Mouse (Mus musculus): ENCODE results near the gene Cap1. TPM values are rescaled to one million over a fixed set of nuclear protein-coding genes. Genes with fewer than 3 reads are reported as not detected.

Gene Cap1
- polyA plus RNA-seq, 1 experiment from 2014 or later, result 86.4 TPM

DNA sequence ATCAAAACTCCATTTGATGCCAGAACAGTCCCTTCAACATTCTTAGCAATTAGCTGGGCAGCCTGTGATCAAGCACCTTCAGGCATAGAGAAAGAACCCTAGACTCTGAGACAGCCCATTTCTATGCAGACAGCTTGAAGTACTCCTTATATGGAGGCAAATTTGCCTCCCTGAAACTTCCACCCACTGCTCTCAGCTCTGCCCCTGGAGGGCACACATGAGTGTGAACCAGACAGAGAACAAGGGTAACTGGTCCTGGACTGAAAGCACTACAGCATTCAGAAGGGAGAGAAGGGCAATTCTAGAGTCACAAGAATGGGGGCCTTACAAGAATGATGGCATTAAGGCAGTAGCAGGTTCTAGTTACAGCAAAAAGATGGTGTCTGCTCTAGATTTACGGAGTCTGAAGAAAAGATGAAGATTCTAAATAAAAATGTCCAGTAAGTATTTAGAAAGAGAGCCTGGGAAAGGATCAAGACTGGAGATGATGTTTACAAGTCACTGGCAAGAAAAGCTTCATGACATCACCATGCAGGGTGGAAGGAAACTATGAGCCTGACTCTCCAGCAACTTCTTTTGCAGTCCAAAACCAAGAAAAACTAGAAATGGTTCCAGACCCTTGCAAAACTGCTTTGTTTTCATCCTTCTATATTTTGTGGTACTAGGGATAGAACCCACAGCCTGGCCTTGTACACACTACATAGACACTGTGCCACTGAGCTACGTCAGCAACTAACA is 7.4 kb downstream of the Cap1 start:
- 0 out of 2 replicates have a peak, but pooled peaks have one; percentile 7 for ATAC-seq
- WGBS, result 87% methylated on average over 2 of the region's 2 CpGs

DNA sequence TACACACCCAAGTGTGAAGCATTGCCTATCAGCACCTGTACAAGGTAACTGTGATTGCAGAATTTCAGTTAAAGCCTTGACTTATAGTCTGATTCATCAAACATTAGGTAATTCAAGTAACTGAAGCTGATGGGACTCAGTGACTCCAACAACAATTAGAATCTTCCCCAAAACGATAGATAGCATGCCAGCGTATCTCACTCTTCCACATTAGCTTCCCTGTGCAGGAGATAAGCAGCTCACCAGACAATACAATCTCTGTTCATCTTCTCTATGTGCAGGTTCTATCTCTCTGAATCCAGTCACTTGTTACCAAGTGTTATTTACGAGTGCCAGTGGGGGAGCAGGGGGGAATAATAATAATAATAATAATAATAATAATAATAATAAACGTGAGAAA is 12.3 kb downstream of the Cap1 start:
- Histone ChIP-seq H3K27ac (ENCODE audit: low read length) (no peak overlapping the region), H3K36me3 (ENCODE audit: control insufficient read depth, insufficient read depth, low read length) (0 out of 2 replicates have a peak, but pooled peaks cover 8% of the 10 kb centered on the region), H3K27me3 (replicated peaks; ENCODE audit: control insufficient read depth, insufficient read depth, low read length) (no peaks in the 10 kb centered on the region), H3K9me3 (ENCODE audit: control insufficient read depth, low read length) (no peaks in the 10 kb centered on the region), H3K4me3 (ENCODE audit: low read length) (no peak overlapping the region), H3K4me2 (ENCODE audit: low read depth, low read length) (no peak overlapping the region), H3K4me1 (ENCODE audit: control insufficient read depth, insufficient read depth, low read length) (no peaks in the 10 kb centered on the region), H3K9ac (ENCODE audit: low read depth, low read length) (no peak overlapping the region)
- ATAC-seq, result no peak
- 80% methylated on average over 4 of the region's 4 CpGs for WGBS

More for the DNA sequence above, 7.4 kb downstream of the Cap1 start:
- H3K27ac ChIP-seq (ENCODE audit: low read length), result no peak overlapping the region
- peaks cover 8% of the 10 kb centered on the region; the same call in 1 of the 2 replicates for H3K4me1 ChIP-seq (ENCODE audit: control insufficient read depth, insufficient read depth, low read length)
- H3K9ac ChIP-seq (ENCODE audit: low read depth, low read length), result no peak overlapping the region
- no peaks in the 10 kb centered on the region for H3K36me3 ChIP-seq (ENCODE audit: control insufficient read depth, insufficient read depth, low read length)
- no peaks in the 10 kb centered on the region for H3K27me3 ChIP-seq (replicated peaks; ENCODE audit: control insufficient read depth, insufficient read depth, low read length)
- no peak overlapping the region for H3K4me3 ChIP-seq (ENCODE audit: low read length)
- no peaks in the 10 kb centered on the region for H3K9me3 ChIP-seq (ENCODE audit: control insufficient read depth, low read length)
- H3K4me2 ChIP-seq (ENCODE audit: low read depth, low read length), result no peak overlapping the region

DNA sequence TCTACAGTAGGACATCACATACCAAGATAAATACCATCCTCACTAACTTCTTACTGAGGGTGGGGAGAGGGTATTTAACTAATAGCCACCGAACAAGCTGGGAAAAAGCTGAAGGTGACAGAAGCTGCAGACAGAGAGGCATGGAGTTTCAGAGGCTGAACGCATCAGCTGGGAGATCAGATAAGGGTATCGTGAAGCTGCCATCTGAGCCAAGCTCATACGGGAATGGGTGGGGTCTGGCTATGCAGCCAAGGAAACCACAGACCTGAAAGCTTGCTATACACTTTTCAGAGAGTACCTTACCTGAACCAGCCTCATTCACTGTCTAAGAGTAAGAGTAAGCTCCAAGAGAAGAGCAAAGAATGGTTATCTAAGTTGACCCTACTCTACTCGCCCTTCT is 12.9 kb downstream of the Cap1 start:
- WGBS, result 62% methylated on average over 5 of the region's 5 CpGs
- no peak for ATAC-seq
- H3K36me3 ChIP-seq (ENCODE audit: control insufficient read depth, insufficient read depth, low read length), result 0 out of 2 replicates have a peak, but pooled peaks cover 8% of the 10 kb centered on the region
- H3K27me3 ChIP-seq (replicated peaks; ENCODE audit: control insufficient read depth, insufficient read depth, low read length), result no peaks in the 10 kb centered on the region
- no peaks in the 10 kb centered on the region for H3K4me1 ChIP-seq (ENCODE audit: control insufficient read depth, insufficient read depth, low read length)
- H3K27ac ChIP-seq (ENCODE audit: low read length), result no peak overlapping the region
- H3K9ac ChIP-seq (ENCODE audit: low read depth, low read length), result no peak overlapping the region
- H3K9me3 ChIP-seq (ENCODE audit: control insufficient read depth, low read length), result no peaks in the 10 kb centered on the region
- H3K4me2 ChIP-seq (ENCODE audit: low read depth, low read length), result no peak overlapping the region
- no peak overlapping the region for H3K4me3 ChIP-seq (ENCODE audit: low read length)

DNA sequence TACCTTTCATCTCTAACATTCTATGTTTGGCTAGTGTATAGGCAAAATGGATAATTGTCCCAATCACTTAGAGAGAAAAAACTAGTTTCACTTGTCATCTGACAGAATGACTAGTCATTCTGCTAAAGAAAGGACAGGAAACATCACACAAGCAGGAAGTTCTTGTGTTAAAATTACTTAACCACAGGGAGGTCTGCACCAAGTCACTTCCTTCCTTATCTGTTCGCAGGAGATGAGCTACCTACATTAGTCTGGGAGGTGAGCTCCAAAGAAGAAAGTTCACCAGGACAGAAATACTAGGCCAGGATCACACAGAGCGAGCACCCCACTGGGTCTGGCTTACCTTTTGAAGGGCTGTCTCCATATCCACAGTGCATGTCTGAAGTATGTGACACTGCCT is 13.9 kb downstream of the Cap1 start:
- no peaks in the 10 kb centered on the region for H3K4me1 ChIP-seq (ENCODE audit: control insufficient read depth, insufficient read depth, low read length)
- no peak overlapping the region for H3K4me2 ChIP-seq (ENCODE audit: low read depth, low read length)
- no peak overlapping the region for H3K4me3 ChIP-seq (ENCODE audit: low read length)
- H3K36me3 ChIP-seq (ENCODE audit: control insufficient read depth, insufficient read depth, low read length), result peaks cover 13% of the 10 kb centered on the region
- no peak overlapping the region for H3K27ac ChIP-seq (ENCODE audit: low read length)
- 78% methylated on average over 2 of the region's 2 CpGs for WGBS
- no peak for ATAC-seq
- H3K9ac ChIP-seq (ENCODE audit: low read depth, low read length), result no peak overlapping the region
- H3K27me3 ChIP-seq (replicated peaks; ENCODE audit: control insufficient read depth, insufficient read depth, low read length), result no peaks in the 10 kb centered on the region
- no peaks in the 10 kb centered on the region for H3K9me3 ChIP-seq (ENCODE audit: control insufficient read depth, low read length)

DNA sequence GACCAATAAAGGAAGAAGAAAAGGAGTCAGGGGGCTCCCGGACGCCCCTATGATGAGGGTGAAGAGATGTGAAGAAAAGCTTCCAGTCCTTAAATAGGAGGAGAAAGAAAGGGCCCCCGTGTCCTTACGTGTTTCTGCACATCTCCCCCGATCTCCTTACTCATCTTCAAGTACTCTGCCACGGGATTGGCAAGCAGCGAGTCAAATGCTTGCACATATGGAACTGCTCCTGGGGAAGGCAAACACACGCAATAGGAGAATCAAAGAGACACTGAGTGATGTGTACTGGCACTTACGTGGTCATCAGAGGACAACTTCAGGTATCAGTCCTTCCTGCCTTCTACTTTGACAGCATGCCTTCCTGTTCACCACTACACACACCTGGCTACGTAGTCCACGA is 14.6 kb downstream of the Cap1 start:
- Histone ChIP-seq H3K36me3 (ENCODE audit: control insufficient read depth, insufficient read depth, low read length) (peaks cover 15% of the 10 kb centered on the region), H3K27ac (ENCODE audit: low read length) (no peak overlapping the region)
- ATAC-seq, result no peak

DNA sequence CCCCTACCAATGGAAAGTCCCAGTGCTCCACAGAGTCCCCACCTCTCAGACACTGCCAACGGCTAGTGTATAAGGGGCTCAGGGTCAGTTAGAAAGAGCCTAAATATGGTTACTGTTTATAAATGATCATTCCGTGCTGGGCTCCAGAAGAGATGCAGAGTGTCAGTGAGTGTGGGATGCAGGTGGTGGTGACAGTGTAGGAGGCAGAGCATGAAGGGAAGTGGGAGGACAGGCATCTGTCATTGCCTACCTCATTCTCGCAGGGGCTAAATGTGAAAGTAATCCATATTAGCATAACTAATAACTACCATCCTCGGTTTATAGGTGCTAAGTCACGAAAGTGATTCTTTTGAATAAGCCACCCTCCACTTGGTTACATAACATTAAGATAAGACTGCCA is 15.1 kb downstream of the Cap1 start:
- Histone ChIP-seq H3K27me3 (replicated peaks; ENCODE audit: control insufficient read depth, insufficient read depth, low read length) (no peaks in the 10 kb centered on the region), H3K9ac (ENCODE audit: low read depth, low read length) (no peak overlapping the region), H3K4me3 (ENCODE audit: low read length) (no peak overlapping the region), H3K27ac (ENCODE audit: low read length) (no peak overlapping the region), H3K9me3 (ENCODE audit: control insufficient read depth, low read length) (no peaks in the 10 kb centered on the region), H3K4me2 (ENCODE audit: low read depth, low read length) (no peak overlapping the region), H3K4me1 (ENCODE audit: control insufficient read depth, insufficient read depth, low read length) (no peaks in the 10 kb centered on the region), H3K36me3 (ENCODE audit: control insufficient read depth, insufficient read depth, low read length) (peaks cover 15% of the 10 kb centered on the region)
- 82% methylated on average over 5 of the region's 5 CpGs for WGBS
- no peak for ATAC-seq

More for the DNA sequence above, 14.6 kb downstream of the Cap1 start:
- 90% methylated on average over 11 of the region's 11 CpGs for WGBS
- H3K27me3 ChIP-seq (replicated peaks; ENCODE audit: control insufficient read depth, insufficient read depth, low read length), result no peaks in the 10 kb centered on the region
- no peak overlapping the region for H3K4me2 ChIP-seq (ENCODE audit: low read depth, low read length)
- H3K4me1 ChIP-seq (ENCODE audit: control insufficient read depth, insufficient read depth, low read length), result no peaks in the 10 kb centered on the region
- no peaks in the 10 kb centered on the region for H3K9me3 ChIP-seq (ENCODE audit: control insufficient read depth, low read length)
- no peak overlapping the region for H3K4me3 ChIP-seq (ENCODE audit: low read length)
- H3K9ac ChIP-seq (ENCODE audit: low read depth, low read length), result no peak overlapping the region

DNA sequence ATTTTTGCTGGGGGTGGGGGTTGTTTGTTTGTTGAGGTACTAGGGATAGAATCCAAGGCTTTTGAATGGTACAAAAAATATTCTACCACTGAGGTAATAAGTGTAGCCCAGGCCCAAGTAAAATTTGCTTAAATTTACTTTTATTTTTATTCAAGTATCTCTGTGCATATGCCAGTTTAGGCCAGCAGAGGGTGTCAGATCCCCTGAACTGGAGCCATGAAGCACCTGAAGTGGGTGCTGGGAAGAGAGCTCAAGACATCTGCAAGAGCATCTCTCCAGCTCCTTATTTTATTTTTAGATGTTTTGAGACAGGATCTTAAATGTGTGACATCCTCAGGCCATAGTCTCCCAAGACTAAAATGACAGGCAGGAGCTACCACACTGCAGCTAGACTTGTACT is 15.8 kb downstream of the Cap1 start:
- H3K4me1 ChIP-seq (ENCODE audit: control insufficient read depth, insufficient read depth, low read length), result no peaks in the 10 kb centered on the region
- H3K9me3 ChIP-seq (ENCODE audit: control insufficient read depth, low read length), result no peaks in the 10 kb centered on the region
- H3K27ac ChIP-seq (ENCODE audit: low read length), result no peak overlapping the region
- peaks cover 17% of the 10 kb centered on the region for H3K36me3 ChIP-seq (ENCODE audit: control insufficient read depth, insufficient read depth, low read length)
- H3K4me2 ChIP-seq (ENCODE audit: low read depth, low read length), result no peak overlapping the region
- H3K4me3 ChIP-seq (ENCODE audit: low read length), result no peak overlapping the region
- no peak overlapping the region for H3K9ac ChIP-seq (ENCODE audit: low read depth, low read length)
- ATAC-seq, result no peak
- no peaks in the 10 kb centered on the region for H3K27me3 ChIP-seq (replicated peaks; ENCODE audit: control insufficient read depth, insufficient read depth, low read length)

DNA sequence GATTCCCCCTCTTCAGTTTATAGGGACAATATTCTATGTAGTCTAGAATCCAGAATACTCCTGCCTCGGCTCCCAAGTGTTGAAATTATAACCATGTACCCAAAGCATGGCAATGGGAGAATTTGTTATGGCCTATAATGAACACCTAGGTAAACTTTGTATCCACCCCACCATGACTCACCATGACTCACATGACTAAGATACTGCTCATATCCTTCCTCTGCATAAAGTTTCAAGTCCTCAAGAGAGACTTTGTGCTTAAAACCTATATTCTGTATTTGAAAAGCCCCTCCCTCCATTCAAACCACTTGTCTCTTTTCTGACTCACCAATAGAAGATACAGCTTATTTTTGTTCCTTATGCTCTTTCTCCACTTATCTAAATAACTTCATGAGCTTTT is 17.8 kb downstream of the Cap1 start:
- 0 out of 2 replicates have a peak, but pooled peaks have one; percentile 42 for ATAC-seq
- no peak overlapping the region for H3K4me3 ChIP-seq (ENCODE audit: low read length)
- no peak overlapping the region for H3K9ac ChIP-seq (ENCODE audit: low read depth, low read length)
- peaks cover 20% of the 10 kb centered on the region for H3K36me3 ChIP-seq (ENCODE audit: control insufficient read depth, insufficient read depth, low read length)
- H3K9me3 ChIP-seq (ENCODE audit: control insufficient read depth, low read length), result no peaks in the 10 kb centered on the region
- no peaks in the 10 kb centered on the region for H3K4me1 ChIP-seq (ENCODE audit: control insufficient read depth, insufficient read depth, low read length)
- H3K27me3 ChIP-seq (replicated peaks; ENCODE audit: control insufficient read depth, insufficient read depth, low read length), result no peaks in the 10 kb centered on the region
- H3K27ac ChIP-seq (ENCODE audit: low read length), result no peak overlapping the region
- no peak overlapping the region for H3K4me2 ChIP-seq (ENCODE audit: low read depth, low read length)
- 88% methylated on average over 1 of the region's 1 CpGs for WGBS

DNA sequence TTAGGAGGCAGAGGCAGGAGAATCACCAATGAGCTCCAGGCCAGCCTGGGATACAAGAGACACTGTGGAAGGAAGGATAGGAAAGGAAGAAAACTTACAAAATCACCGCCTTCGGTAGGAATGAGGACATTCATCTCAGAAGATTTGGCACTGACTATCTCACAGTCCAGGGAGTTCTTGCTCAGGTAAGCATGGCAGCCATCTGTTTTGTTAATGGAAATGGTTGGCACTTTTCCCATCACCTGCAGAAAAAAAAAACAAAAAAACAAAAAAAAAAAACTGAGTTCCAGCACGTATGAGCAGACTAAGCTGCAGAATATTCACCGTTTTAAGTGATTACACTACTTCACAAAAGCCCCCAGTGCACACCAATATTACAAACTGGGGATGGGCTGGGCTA is 24.0 kb downstream of the Cap1 start:
- Histone ChIP-seq H3K4me2 (ENCODE audit: low read depth, low read length) (no peak overlapping the region), H3K4me3 (ENCODE audit: low read length) (no peak overlapping the region), H3K4me1 (ENCODE audit: control insufficient read depth, insufficient read depth, low read length) (no peaks in the 10 kb centered on the region), H3K36me3 (ENCODE audit: control insufficient read depth, insufficient read depth, low read length) (peaks cover 24% of the 10 kb centered on the region), H3K9ac (ENCODE audit: low read depth, low read length) (no peak overlapping the region), H3K9me3 (ENCODE audit: control insufficient read depth, low read length) (no peaks in the 10 kb centered on the region), H3K27me3 (replicated peaks; ENCODE audit: control insufficient read depth, insufficient read depth, low read length) (no peaks in the 10 kb centered on the region), H3K27ac (ENCODE audit: low read length) (no peak overlapping the region)
- ATAC-seq, result no peak
- WGBS, result 92% methylated on average over 4 of the region's 4 CpGs

Measured in intestine, embryonic 16.5 days (tissue).